Mouse (Mus musculus): Measurements from ENCODE around the gene Hexb. TPM values are rescaled to one million over a fixed set of nuclear protein-coding genes. Genes with fewer than 3 reads are reported as not detected.
"Not testable (repeated sequence)": the region's sequence is repeated elsewhere in the genome, so short reads cannot be mapped to it uniquely, and the experiment has no call there.

Gene Hexb
- polyA plus RNA-seq, 1 experiment from 2014 or later: 135 TPM

- ChIA-PET POLR2A (interaction anchor here (0.9 kb wide), 1 partner anchor 16 kb away, joined by 3 read pairs; no protein-coding TSS in a partner anchor), CTCF (interaction anchor here (1.2 kb wide), 2 partner anchors 9 to 14 kb away, joined by 3 read pairs; no protein-coding TSS in a partner anchor)
- in situ Hi-C loops (cut with MboI; ENCODE audit: low pct_unique_long_range_greater_than_20kb): no loop called here
- peak; percentile 95 for ATAC-seq
- DNase-seq (ENCODE audit: low read depth, low spot score): peak; percentile 67
- no peak for TF ChIP-seq CTCF (IDR thresholded peaks at IDR 0.05)
- H3K27me3 ChIP-seq: no peaks in the 10 kb centered on the region
Measured at GRCm38 (mm10) chr13:97137466-97138400, 60.4 kb downstream of the Hexb start, which contains the start of the genes Gfm2 and Nsa2. Gene Gfm2, plus strand, starts transcription at chr13:97137937. Gene Nsa2, minus strand, starts transcription at chr13:97137937.

DNA sequence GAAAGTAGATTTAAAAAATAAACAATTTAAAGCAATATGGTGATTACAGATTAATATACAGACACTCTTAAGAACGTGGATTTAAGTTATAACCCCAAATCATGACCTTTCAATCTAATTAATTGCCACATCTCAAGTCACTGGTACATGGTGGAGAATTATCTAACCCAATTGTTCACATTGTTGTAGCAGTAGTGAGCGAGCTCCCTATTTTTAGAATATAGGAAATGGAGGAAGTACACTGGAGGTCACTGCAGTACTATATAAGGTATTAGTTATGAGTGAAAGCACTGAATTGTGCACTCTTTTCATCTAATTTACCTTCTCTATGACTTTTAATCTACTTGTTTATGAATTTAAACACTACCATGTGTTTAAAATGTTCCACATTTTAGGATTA, 67.7 kb downstream of the Hexb start:
- ATAC-seq; CTCF ChIA-PET; DNase-seq (ENCODE audit: low read depth, low spot score); in situ Hi-C loops (cut with MboI; ENCODE audit: low pct_unique_long_range_greater_than_20kb); H3K27me3 ChIP-seq; POLR2A ChIA-PET: not testable (repeated sequence)

DNA sequence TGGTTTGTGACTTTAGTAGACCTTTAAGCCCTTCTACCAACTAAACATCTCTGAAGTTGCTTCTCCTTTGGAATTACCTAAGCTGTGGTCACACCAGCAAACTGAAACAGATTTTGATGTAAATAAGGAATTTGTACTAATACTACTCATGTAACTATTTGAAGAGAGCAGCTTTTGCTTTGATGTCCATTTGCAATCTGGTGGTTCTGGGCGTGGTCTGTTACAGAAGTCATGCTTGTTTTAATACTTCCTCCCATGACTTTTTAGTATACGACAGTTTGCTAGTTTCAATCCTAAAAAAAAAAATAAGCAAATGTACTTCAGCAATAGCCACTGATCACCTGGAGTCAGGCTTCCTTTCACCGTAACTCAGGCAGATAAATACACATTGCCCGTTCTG, 68.5 kb downstream of the Hexb start:
- POLR2A ChIA-PET; in situ Hi-C loops (cut with MboI; ENCODE audit: low pct_unique_long_range_greater_than_20kb); ATAC-seq: not testable (repeated sequence)

More for the DNA sequence above, 68.5 kb downstream of the Hexb start:
- CTCF ChIA-PET; DNase-seq (ENCODE audit: low read depth, low spot score); H3K27me3 ChIP-seq: not testable (repeated sequence)

Other genes with a start within 250 kb of the Hexb start
- not detected for gene 1700029F12Rik, start 164.0 kb downstream of the Hexb start, polyA plus RNA-seq (2021)
- gene Fam169a, start 131.1 kb downstream of the Hexb start, polyA plus RNA-seq (2021): 0.31 TPM
- gene Gm6169, start 99.1 kb downstream of the Hexb start, polyA plus RNA-seq (2021): 62.5 TPM
- gene Gfm2, start 60.4 kb downstream of the Hexb start, polyA plus RNA-seq (2021): 29.4 TPM
- 99.9 TPM for gene Nsa2, start 60.4 kb downstream of the Hexb start, polyA plus RNA-seq (2021)
- 43.7 TPM for gene Enc1, start 42.7 kb upstream of the Hexb start, polyA plus RNA-seq (2021)

All from Patski (cell line).